Mouse (Mus musculus): ENCODE data around the gene Eepd1.
"Not testable (repeated sequence)": the region's sequence is repeated elsewhere in the genome, so short reads cannot be mapped to it uniquely, and the experiment has no call there.

Gene Eepd1

DNA sequence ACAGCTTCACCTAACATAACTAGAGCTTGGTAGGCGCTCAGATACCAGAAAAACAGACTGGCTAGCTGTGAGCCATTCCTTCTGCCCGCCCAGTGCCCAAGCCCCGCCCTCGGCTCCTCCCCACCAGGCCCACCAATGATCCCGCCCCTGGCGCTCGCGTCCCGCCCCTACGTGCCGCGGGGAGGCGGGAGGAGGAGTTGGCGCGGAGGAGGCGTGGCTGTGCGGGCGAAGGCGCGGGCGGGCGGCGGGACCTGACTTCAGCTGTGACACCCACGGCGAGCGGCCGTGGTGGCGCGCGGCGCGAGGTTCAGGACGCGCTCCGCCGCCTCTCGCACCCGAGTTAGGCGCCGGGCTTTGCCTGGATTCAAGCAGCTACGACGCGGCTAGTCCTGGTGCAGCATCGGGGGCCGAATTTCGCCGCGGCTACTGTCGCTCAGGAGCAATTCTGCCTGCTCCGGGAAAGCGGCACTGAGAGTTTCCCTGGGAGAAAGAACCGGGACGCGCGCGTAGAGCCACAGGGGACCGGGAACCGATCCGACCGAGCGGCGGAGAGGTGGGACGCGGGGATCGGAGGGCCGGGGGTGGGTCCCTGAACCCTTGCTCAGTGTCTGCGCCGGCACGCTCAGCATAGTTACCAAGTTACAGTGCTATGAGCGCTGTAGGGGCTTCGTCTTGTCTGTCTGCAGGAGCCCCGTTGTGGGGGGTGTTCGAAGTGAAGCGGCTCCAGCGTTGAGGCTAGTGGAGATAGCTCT lies at the start of gene Eepd1:
TSS of gene Eepd1 (plus strand) at position 204 of the 752 bp plus-strand sequence.
- peak; percentile 96 for DNase-seq

- DNase-seq: no peak
Observed at GRCm38 (mm10) chr9:25438836-25439235, 42.5 kb upstream of the Eepd1 start.

DNA sequence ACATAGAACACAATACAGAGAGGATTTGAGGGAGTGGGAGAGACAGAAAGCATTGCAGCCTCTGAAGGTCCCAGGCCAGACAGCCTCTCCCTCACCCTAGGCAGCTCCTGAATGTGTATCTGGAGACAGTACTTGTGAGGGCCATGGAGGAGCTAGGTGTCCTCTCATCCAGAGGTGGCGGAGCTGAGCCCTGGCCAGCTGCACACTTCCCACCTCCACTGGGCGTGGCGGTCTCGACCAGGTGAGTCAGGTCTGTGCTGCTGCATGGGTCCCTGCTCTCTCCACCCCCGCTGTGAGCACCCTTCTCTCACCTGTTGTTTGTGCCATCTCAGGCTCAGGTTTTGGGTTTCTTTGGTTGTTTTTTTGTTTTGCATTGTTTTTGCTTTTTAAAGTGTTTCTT lies 41.3 kb upstream of the Eepd1 start:
- not testable (repeated sequence) for DNase-seq

GRCm38 (mm10) chr9:25442041-25442440 lies 39.3 kb upstream of the Eepd1 start:
- no peak for DNase-seq

DNA sequence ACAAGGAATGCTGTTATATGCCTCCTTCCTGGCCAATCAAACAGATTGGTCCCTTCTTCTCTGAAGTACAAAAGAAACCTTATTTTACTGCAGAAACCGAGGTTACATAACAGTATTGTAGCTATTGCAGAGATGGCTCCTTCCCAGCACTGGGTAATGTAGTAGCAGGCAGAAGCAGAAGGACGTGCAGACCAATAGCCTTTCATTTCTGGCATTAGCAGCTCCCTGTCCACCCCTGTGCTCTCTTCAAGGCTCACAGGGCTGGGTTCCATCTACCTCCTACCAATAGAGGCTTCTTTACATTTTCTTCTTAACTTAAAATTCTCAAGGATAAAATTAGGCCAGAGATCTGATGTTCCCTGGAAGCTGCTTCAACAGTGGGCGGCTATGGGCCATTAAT lies 38.3 kb upstream of the Eepd1 start:
- no peak for DNase-seq

DNA sequence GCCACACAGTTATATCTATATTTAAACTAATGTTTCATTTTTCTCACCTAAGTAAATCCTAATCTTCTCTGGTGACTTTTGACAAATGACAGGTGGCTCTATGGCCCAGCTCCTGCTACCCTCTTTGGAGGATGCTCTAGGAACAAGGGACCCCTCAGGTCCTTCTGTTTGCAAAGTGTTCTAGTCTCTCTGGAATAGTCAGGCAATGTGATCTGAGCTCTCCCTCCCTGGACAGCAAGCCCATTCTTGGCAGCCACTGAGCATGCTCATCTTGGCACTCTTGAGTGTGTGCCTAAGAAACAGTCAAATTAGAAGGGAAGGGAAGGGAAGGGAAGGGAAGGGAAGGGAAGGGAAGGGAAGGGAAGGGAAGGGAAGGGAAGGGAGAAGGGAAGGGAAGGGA lies 37.8 kb upstream of the Eepd1 start:
- no peak for DNase-seq

- DNase-seq: no peak
Observed at GRCm38 (mm10) chr9:25450394-25450793, 31.0 kb upstream of the Eepd1 start.

DNA sequence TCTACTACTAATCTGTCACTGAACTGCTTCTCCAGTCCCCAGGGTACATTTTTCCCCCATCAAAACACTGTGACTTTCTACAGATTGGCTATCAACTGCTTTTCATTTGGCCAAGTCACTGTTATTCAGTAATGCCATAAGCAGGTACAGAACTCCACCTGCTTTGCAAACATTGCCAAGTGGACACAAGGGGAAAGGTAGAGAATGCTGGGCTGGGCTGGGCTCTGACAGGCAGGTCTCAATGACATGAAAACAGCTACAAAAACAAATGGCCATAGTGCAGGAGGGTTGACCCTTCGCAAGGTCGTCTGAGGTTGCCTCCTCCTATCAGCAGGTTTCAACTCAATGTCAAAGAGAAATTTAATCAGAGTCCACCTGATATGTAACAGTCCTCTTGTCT lies 26.3 kb upstream of the Eepd1 start:
- DNase-seq: no peak

GRCm38 (mm10) chr9:25460835-25461555 lies 20.4 kb upstream of the Eepd1 start:
- no peak for DNase-seq

DNA sequence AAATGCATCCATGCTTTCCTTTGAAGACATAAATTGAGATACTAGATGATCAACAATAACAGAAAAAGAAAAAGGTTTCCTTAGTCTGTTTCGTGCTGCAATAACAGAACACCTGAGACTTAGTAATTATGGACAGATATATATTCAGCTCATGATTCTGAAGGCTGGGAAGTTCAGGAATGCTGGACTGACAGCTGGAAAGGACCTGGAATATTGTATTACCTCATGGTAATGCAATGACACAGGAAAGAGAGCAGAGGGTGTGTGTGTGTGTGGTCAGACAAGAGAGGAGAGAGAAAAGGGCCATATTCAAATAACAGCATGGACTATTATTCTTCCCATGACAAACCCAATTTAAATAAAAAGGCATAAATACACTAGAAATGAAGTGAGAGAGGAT lies 17.0 kb upstream of the Eepd1 start:
- no peak for DNase-seq

DNA sequence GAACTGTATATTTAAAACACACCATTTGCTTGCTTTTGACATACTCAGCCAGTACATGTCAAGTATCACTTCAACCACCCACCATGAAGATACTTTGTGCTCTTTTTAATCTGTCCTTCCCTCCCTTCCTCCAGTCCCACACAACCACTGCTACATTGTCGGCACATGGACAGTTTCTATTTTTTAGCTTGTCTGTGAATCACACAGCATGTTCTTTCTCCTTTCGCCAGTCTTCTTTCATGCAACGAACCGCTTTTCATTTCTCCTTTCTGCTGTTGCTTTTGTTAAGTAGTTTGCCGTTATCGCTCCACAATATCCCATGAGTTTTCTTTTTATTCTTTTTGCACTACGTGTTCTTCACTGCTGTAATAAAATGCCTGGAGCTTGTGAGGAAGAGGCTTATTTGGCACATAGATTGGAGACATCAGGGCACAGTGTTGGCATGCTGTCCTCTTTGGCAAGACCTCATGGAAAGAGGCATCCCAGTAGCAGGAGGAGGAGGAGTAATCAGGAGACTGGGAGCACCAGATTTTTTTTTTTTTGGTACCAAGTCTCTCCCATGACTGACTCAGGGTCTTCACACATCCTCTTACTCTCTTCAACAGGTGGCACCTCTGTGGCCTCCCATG lies 1.8 kb upstream of the Eepd1 start:
- no peak for DNase-seq

DNA sequence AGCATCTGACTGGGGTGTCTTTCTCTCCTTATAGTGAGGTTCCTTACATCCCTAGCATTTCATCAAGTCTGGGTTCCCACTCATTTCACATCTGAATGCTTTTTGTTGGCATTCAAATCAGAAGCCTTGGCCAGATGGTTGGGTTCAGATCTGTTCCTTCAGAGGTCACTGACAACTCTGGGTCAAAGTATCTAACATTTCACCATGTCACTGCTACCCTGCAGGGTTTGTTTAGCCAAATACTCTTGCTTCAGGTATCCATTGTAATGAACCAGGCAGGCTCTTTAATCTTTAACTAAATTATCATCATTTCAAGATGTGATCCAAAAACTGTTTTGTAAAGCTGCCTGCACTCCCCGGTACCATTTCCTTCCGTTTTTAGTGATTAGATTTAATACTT lies 671 bp upstream of the Eepd1 start:
- DNase-seq: no peak

DNA sequence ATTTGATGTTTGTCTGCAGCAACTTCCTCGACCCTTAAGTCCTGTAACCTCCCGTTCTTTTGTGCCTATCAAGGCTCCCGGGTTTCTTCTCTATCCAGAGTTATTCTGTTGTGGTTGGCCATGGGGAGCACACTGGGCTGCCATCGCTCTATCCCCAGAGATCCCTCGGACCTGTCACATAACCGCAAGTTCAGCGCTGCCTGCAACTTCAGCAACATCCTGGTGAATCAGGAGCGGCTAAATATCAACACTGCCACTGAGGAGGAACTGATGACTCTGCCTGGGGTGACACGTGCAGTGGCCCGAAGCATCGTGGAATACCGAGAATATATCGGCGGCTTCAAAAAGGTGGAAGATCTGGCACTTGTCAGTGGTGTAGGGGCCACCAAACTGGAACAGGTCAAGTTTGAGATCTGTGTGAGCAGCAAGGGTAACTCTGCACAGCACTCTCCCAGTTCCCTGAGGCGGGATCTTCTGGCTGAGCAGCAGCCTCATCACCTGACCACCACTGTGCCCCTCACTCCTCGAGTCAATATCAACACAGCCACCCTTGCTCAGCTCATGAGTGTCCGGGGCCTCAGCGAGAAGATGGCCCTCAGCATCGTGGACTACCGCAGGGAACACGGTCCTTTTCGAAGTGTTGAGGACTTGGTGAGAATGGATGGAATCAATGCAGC lies 1.1 kb downstream of the Eepd1 start:
- peak; percentile 16 for DNase-seq

GRCm38 (mm10) chr9:25482999-25483347 lies 1.6 kb downstream of the Eepd1 start:
- DNase-seq: peak; percentile 6

GRCm38 (mm10) chr9:25483931-25484618 lies 2.7 kb downstream of the Eepd1 start:
- DNase-seq: no peak

- no peak for DNase-seq
Observed at GRCm38 (mm10) chr9:25484619-25484986, 3.3 kb downstream of the Eepd1 start.

DNA sequence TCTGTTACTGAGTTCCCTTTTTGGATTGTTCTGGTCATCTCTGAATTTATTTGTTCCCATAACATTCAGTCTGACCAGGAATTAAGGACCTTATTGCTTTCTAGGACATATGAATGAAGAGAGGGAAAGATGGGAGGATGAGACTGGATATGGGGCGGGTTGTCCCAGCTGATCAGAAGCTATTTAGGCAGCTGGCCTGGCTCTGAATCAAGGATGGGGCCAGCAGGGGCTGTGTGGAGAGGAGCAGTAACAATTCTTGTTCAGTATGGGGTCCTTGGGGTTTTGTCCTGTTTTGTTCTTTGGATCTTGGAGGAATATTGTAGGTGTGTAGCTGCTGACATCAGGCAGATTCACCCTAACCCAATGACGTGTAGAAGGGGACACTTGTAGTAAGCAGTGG lies 3.7 kb downstream of the Eepd1 start:
- DNase-seq: no peak

DNA sequence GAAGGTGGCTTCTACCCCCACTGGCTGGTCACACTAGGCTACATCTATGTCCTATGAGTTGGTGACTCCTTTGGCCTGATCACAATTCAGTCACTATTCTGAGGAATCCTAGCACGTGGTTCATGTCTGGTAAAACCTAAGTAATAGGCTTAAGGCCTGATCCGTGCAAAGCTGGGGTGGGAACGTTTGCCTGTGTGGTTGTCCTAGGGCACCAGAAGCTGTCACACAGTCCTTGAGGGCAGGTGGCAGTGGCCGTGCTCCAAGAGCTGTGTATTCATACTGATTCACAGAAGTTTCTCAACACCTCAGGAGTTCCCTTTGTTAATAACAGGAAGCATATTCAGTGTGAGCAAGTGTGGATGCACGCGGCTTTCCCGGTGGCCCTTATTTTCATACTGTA lies 4.1 kb downstream of the Eepd1 start:
- DNase-seq: no peak

- DNase-seq: no peak
Observed at GRCm38 (mm10) chr9:25486246-25486807, 5.0 kb downstream of the Eepd1 start.

GRCm38 (mm10) chr9:25487446-25488110 lies 6.2 kb downstream of the Eepd1 start:
- peak; percentile 45 for DNase-seq

DNA sequence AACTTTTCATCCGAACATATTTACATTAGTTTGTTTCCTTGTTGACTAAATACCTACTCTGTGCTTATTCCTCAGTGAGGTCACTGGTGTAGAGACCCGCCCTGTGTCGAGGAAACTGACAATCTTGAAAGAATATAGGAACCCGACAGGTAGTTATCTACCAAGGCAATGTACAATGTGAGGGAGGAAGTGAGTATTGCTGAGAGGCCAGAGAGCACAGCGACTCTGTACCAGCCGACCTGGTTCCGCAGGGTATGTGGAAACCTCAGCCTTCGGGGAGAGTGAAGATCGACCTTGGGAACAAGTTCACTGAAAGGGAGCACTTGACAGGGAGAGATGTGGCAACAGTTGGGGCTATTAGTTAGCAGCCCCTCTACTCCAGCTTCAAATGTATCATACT lies 7.2 kb downstream of the Eepd1 start:
- no peak for DNase-seq

All from lung, postnatal 10 days (tissue).